Mouse (Mus musculus) midbrain, embryonic 14.5 days (tissue): ENCODE data around the gene Kcnip4. TPM values are rescaled to one million over a fixed set of nuclear protein-coding genes. Genes with fewer than 3 reads are reported as not detected.
A peak's percentile ranks its signal among the peaks of the same experiment; 100 is the strongest.

Experiments
- ATAC-seq: fragments of 200-750 bp; cut with Nextera tagmentation; 2 replicates; pipeline ENCODE4 v1.8.0; 2017; ENCODE audit warnings: moderate number of reproducible peaks, moderate library complexity; ENCODE audit not compliant: low FRiP score, low TSS enrichment
- DNase-seq: peaks from one replicate; pipeline ENCODE4 v3.0.0-alpha.2; 2015
- H3K27ac ChIP-seq: fragments of 300-500 bp; sonication (generic); replicated peaks from 2 replicates; pipeline ENCODE4 v1.5.1; 2014; ENCODE audit warnings: mild to moderate bottlenecking, low read depth, low read length, moderate library complexity
- H3K27me3 ChIP-seq: fragments of 300-500 bp; sonication (generic); 2 replicates; pipeline ENCODE4 v1.6.1; 2014; ENCODE audit warnings: low read length, control low read depth, mixed read lengths; ENCODE audit not compliant: control insufficient read depth, insufficient read depth
- H3K36me3 ChIP-seq: fragments of 300-500 bp; sonication (generic); 2 replicates; pipeline ENCODE4 v1.6.1; 2014; ENCODE audit warnings: low read length, control low read depth; ENCODE audit not compliant: control insufficient read depth, insufficient read depth
- H3K4me1 ChIP-seq: fragments of 300-500 bp; sonication (generic); 2 replicates; pipeline ENCODE4 v1.6.1; 2014; ENCODE audit warnings: mild to moderate bottlenecking, antibody characterized with exemption, low read length, control low read depth; ENCODE audit not compliant: control insufficient read depth, insufficient read depth
- H3K4me2 ChIP-seq: fragments of 300-500 bp; sonication (generic); 2 replicates; pipeline ENCODE4 v1.6.1; 2014; ENCODE audit warnings: mild to moderate bottlenecking, low read length, moderate library complexity
- H3K4me3 ChIP-seq: fragments of 300-500 bp; sonication (generic); replicated peaks from 2 replicates; pipeline ENCODE4 v1.5.1; 2014; ENCODE audit warnings: low read depth, low read length
- H3K9ac ChIP-seq: fragments of 300-500 bp; sonication (generic); replicated peaks from 2 replicates; pipeline ENCODE4 v1.6.1; 2014; ENCODE audit warnings: mild to moderate bottlenecking, low read length, moderate library complexity
- H3K9me3 ChIP-seq: fragments of 300-500 bp; sonication (generic); 2 replicates; pipeline ENCODE4 v1.6.1; 2016; ENCODE audit warnings: low read length, control low read depth, mixed read lengths; ENCODE audit not compliant: control insufficient read depth
- WGBS: fragments of 180-500 bp; shearing (Covaris S2); extraction: QIAGEN DNeasy Blood & Tissue Kit; methylation state at CpG from one replicate; pipeline ENCODE4 v1.1.7; 2014; 5-methylcytosine and 5-hydroxymethylcytosine counted together
- polyA plus RNA-seq: library from polyadenylated mRNA; unstranded; fragments of >200 nt; fragmentation: Nextera tagmentation; extraction: Ambion mirVana; gene quantifications from 2 replicates; pipeline ENCODE4 v1.2.1, GENCODE M21; 2014

The Kcnip4 gene
- polyA plus RNA-seq, 1 experiment from 2014 or later, result 18.6 TPM

- Histone ChIP-seq H3K36me3 (no peaks in the 10 kb centered on the region), H3K27me3 (no peaks in the 10 kb centered on the region), H3K4me3 (no peak overlapping the region), H3K4me2 (no peak overlapping the region), H3K9me3 (no peaks in the 10 kb centered on the region), H3K27ac (no peak overlapping the region), H3K4me1 (no peaks in the 10 kb centered on the region), H3K9ac (no peak overlapping the region)
- DNase-seq (no peak), ATAC-seq (no peak)
Measured at GRCm38 (mm10) chr5:49419707-49420106, 105.0 kb downstream of the Kcnip4 start.

GRCm38 (mm10) chr5:49408351-49408750, 116.4 kb downstream of the Kcnip4 start:
- DNase-seq (no peak), ATAC-seq (no peak)
- Histone ChIP-seq H3K9me3 (no peaks in the 10 kb centered on the region), H3K4me3 (no peak overlapping the region), H3K9ac (no peak overlapping the region), H3K27ac (no peak overlapping the region), H3K36me3 (no peaks in the 10 kb centered on the region), H3K27me3 (no peaks in the 10 kb centered on the region), H3K4me1 (no peaks in the 10 kb centered on the region), H3K4me2 (no peak overlapping the region)
- 76% methylated on average over 1 of the region's 1 CpGs for WGBS

GRCm38 (mm10) chr5:49370543-49371076, 154.1 kb downstream of the Kcnip4 start:
- Histone ChIP-seq H3K9me3 (no peaks in the 10 kb centered on the region), H3K9ac (no peak overlapping the region), H3K4me2 (no peak overlapping the region), H3K36me3 (no peaks in the 10 kb centered on the region), H3K4me1 (no peaks in the 10 kb centered on the region), H3K27ac (no peak overlapping the region), H3K4me3 (no peak overlapping the region), H3K27me3 (no peaks in the 10 kb centered on the region)
- 38% methylated on average over 3 of the region's 3 CpGs for WGBS
- ATAC-seq (no peak), DNase-seq (peak; percentile 88)

- Histone ChIP-seq H3K4me2 (no peak overlapping the region), H3K36me3 (no peaks in the 10 kb centered on the region), H3K9ac (no peak overlapping the region), H3K9me3 (no peaks in the 10 kb centered on the region), H3K27ac (no peak overlapping the region), H3K27me3 (no peaks in the 10 kb centered on the region), H3K4me1 (no peaks in the 10 kb centered on the region), H3K4me3 (no peak overlapping the region)
- DNase-seq, result peak; percentile 86
- ATAC-seq, result peak; percentile 22; the same call in 1 of the 2 replicates
- 51% methylated on average over 13 of the region's 13 CpGs for WGBS
Measured at GRCm38 (mm10) chr5:49368636-49369423, 155.9 kb downstream of the Kcnip4 start.

GRCm38 (mm10) chr5:49356381-49356780, 168.3 kb downstream of the Kcnip4 start:
- DNase-seq, result no peak
- Histone ChIP-seq H3K36me3 (no peaks in the 10 kb centered on the region), H3K4me3 (no peak overlapping the region), H3K27ac (no peak overlapping the region), H3K4me2 (no peak overlapping the region), H3K9me3 (no peaks in the 10 kb centered on the region), H3K27me3 (no peaks in the 10 kb centered on the region), H3K4me1 (no peaks in the 10 kb centered on the region), H3K9ac (no peak overlapping the region)
- ATAC-seq, result 0 out of 2 replicates have a peak, but pooled peaks have one; percentile 31
- WGBS, result 81% methylated on average over 3 of the region's 3 CpGs

- Histone ChIP-seq H3K9me3 (no peaks in the 10 kb centered on the region), H3K36me3 (no peaks in the 10 kb centered on the region), H3K4me1 (no peaks in the 10 kb centered on the region), H3K27me3 (no peaks in the 10 kb centered on the region), H3K27ac (no peak overlapping the region), H3K4me3 (no peak overlapping the region), H3K9ac (no peak overlapping the region), H3K4me2 (no peak overlapping the region)
- no peak for ATAC-seq
- 71% methylated on average over 5 of the region's 5 CpGs for WGBS
- no peak for DNase-seq
Measured at GRCm38 (mm10) chr5:49352061-49352460, 172.6 kb downstream of the Kcnip4 start.

- ATAC-seq, result peak; percentile 82
- no peak overlapping the region for H3K27ac ChIP-seq
- WGBS, result 27% methylated on average over 4 of the region's 4 CpGs
Measured at GRCm38 (mm10) chr5:49350126-49350909, 174.4 kb downstream of the Kcnip4 start.

GRCm38 (mm10) chr5:49349541-49349940, 175.2 kb downstream of the Kcnip4 start:
- no peaks in the 10 kb centered on the region for H3K4me1 ChIP-seq
- 86% methylated on average over 5 of the region's 5 CpGs for WGBS
- H3K36me3 ChIP-seq, result no peaks in the 10 kb centered on the region
- ATAC-seq (no peak), DNase-seq (no peak)
- no peak overlapping the region for H3K27ac ChIP-seq
- no peaks in the 10 kb centered on the region for H3K27me3 ChIP-seq
- no peaks in the 10 kb centered on the region for H3K9me3 ChIP-seq
- H3K9ac ChIP-seq, result no peak overlapping the region
- no peak overlapping the region for H3K4me2 ChIP-seq
- H3K4me3 ChIP-seq, result no peak overlapping the region

More at GRCm38 (mm10) chr5:49350126-49350909, 174.4 kb downstream of the Kcnip4 start:
- Histone ChIP-seq H3K36me3 (no peaks in the 10 kb centered on the region), H3K9ac (no peak overlapping the region), H3K9me3 (no peaks in the 10 kb centered on the region), H3K4me2 (no peak overlapping the region), H3K27me3 (no peaks in the 10 kb centered on the region), H3K4me1 (no peaks in the 10 kb centered on the region), H3K4me3 (no peak overlapping the region)
- DNase-seq, result peak; percentile 89
